Mouse (Mus musculus) c-Kit-positive CD71-positive TER-119-negative erythroid progenitor cells, embryonic 14.5 days (primary cell): ENCODE results near the gene Acsbg1.

Source experiments
- DNase-seq: peaks from one replicate; pipeline ENCODE4 v3.0.0-alpha.2; 2013; ENCODE audit warnings: low read depth

Acsbg1 gene

GRCm38 (mm10) chr9:54668455-54668854 is 6.8 kb upstream of the Acsbg1 start:
- no peak for DNase-seq

DNA sequence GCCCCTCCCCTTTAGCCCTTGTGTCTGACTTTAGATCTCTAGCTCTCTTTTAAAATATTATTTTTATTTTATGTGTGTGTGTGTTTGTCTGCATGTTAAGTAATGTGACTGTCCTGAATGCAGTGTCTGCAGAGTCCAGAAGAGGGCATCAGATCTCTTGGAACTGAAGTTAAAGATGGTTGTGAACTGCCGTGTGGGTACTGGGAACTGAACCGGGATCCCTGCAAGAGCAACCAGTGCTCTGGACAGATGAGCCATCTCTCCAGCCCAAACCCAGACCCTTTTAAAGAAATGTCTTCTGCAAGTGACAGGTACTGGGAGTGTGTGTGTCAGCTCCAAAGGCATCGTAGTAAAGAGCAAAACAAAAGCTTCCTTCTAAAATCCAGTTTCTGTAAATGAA is 4.4 kb upstream of the Acsbg1 start:
- no peak for DNase-seq

- no peak for DNase-seq
These were observed 2.7 kb upstream of the Acsbg1 start for GRCm38 (mm10) chr9:54664358-54664757.

DNA sequence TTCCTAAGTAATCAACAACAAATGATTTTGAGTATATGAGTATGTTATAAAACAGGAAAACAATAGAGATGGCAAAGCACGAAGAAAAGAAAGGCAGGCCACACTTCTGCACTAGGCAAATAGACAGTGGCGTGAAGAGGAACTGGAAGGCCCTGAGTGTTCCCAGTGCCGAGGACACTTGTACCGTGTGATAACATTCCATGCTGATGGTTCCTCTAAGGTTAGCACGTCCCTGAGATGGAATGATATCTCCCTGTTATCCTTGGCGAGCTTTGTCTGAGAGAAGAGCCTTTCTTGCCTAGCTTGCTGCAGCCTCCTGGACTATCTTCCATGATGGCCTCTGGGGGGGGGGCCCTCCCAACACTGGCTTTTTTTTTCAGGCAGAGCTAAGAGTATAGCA is 2.9 kb downstream of the Acsbg1 start:
- no peak for DNase-seq

- DNase-seq = no peak
These were observed 5.3 kb downstream of the Acsbg1 start for GRCm38 (mm10) chr9:54656402-54656801.

DNA sequence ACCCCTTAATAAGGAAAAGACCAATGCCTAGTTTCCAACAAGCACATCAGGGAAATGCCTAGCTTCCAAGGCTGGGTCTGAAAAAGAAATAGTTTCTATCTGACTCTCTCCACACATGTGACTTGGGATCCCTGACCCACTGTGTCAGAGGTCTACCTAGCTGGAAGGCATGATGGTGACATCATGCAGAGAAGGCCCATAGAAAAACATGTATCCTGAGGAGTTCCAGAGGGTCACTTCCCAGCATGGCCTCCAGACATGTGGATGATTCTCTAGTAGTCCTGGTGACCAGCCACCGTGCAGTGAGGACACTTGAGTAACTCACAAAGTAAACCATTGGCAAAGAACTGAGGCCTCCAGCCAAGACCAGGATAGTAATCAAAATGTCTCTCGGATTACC is 5.8 kb downstream of the Acsbg1 start:
- DNase-seq = no peak

- DNase-seq = no peak
These were observed 8.9 kb downstream of the Acsbg1 start for GRCm38 (mm10) chr9:54652778-54653177.

DNA sequence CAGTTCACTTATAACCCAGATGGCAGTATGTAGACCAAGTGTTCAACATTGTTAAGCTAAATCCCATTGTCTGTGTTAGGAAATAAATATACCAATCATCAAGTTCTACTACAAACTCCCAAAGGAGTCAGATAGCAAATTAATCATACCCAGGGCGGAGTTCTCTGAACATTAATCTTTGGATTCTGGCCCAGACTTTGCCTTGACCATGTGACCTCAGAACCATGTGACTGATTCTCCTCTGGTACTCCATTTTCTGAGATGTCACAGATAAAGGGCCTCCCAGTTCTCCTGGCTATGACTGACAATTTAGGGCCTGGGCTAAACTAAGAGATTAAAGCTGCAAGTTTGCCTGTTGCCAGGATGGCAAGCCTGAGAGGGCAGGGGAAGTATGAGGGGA is 12.3 kb downstream of the Acsbg1 start:
- no peak for DNase-seq

DNA sequence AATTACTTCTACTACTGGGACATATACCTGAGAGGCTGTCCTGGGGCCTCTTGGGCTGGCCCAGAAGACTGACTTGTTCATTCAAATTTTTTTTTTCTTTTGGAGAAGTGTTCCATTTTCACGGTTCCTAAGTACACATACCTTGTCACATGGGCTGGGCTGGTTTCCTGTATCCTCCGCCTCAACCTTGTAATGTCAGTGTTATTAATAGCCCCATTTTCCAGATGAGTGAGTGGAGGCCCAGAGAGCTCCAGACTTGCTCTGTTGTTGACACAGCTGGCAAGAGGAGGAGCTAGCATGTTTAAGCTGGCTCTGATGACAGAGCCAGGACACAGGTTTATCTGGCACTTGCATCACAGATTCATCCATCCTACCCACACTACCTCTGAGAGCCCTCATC is 14.2 kb downstream of the Acsbg1 start:
- DNase-seq = no peak

DNA sequence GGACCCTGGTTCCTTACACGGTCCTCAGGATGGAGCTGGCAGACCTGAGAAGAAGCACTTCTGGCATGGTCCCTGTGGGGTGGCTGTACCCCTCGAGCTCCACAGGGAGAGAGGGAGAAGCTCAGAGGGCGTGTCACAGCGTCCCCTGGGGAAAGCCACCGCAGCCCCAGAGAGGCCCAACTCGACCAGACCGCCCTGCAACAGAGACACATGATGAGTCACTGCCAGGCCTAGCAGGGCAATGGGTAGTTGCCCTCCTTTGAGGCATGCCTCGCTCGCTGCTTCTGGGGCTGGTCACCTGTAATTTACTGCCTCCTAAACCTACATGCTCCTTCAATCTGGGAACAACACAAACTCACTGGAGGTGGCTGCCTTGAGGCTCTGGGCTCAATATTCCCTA is 15.4 kb downstream of the Acsbg1 start:
- no peak for DNase-seq

DNA sequence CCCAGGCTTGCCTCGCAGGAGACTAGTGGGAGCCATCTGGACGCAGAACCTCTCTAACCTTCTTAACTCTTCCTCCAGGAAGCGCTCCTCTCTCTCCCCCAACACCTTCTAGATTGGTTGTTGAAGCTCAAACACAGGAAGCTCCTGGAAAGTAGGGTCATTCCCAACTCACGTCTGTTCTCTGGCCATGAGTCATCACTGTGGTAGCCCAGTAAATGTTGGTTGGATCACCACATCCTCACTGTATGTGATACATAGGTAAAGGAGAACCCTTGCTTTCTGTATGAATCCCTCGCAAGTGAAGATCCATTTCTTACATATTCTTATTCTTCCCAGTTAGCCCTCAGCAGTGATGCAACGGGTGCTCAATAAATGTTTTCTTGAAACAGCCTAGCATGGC is 16.1 kb downstream of the Acsbg1 start:
- DNase-seq = no peak

DNA sequence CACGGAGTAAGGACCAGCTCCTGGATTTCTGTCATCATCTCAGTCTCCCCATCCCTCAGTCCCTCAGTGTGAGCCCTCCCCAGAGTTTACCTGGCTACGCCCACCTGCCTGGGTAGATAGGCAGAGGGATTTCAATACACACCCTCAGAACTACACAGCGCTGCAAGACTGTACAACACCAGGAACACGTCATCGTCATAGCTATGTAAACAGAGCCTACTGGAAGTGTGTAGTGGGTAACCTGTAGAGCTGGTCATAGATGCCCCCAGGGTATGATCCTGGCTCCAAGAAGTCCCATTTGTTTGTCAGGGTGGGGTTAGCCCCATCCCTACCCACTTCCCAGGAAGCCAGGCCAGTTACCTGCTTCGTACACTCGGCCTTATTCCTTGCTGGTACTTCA is 18.5 kb downstream of the Acsbg1 start:
- DNase-seq = no peak

DNA sequence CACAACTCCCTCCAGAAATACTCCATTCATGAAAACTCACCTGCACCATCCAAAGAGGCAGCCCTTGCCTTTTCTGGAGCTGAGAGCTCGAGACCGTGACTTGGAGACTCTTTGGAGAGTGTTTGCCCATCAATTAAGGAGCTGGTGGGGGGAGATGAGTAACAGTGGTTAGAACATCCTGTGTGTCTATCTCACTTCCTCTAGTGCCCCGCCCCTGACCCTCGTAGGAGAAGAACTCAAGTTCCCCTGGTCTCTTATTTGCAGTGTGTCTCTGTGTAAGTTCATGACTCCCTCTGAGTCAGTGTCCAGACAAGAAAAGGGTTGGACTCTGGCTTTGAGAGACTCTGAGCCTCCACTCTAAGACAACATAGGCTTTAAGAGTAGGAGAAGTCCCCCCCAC is 19.1 kb downstream of the Acsbg1 start:
- no peak for DNase-seq

DNA sequence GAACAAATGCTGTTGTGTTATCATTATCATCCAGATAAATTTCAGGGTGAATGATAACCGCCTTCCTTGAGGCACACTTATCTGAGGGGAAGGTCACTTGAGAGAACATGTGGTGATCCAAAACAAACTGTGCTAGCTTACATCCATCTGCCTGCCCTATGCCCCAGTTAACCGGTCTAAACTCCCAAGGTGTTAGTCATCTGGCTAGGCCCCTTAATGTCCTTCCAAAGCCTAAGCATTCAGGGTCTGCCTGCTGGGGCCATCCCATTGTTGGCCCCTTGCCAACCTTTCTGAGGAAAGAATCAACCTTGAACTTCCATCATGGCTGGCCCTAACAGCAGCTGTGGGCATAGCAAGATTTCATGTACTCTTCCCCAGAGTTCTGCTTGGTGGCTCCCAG is 19.5 kb downstream of the Acsbg1 start:
- no peak for DNase-seq

- DNase-seq = no peak
These were observed 20.1 kb downstream of the Acsbg1 start for GRCm38 (mm10) chr9:54641548-54641947.

GRCm38 (mm10) chr9:54639192-54639591 is 22.5 kb downstream of the Acsbg1 start:
- DNase-seq = no peak

DNA sequence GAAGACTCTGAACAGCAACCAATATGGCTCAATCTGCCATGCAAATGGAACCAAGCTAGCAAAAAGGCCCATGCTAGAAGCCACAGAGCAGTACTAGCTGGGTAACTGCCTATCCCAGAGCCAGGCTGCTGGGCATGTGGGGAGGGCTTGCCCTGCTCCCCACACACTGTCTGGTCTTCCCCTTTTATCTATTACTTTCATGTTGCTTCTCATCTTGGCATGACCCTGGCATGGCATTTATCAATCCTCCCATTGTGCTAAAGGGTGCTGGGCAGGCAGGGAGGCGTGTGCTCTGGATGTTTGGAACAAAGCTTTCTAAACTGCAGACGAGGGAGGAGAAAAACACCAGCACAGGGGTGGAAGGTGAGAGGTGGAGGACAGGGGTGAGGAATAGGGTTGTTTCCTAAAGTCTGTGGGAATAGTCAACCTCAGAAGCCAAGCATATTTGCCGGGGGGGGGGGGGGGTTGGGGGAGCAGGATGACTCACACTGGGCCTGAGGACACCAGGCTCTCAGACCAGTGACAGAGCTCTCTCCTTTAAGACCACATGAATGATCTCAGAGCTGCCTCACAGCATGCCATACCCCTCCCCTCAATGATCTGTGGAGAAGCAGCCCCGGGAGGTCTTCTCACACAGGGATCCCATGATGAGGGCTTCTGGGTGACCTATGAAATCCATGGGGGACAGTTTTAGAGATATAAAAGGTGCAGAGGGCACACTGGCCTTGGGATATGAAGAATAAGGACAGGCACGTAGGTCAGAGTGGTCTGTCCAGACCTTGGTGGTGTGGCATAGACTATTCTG is 24.0 kb downstream of the Acsbg1 start:
- DNase-seq = no peak

GRCm38 (mm10) chr9:54633401-54633800 is 28.3 kb downstream of the Acsbg1 start:
- DNase-seq = no peak

- DNase-seq = no peak
These were observed 30.8 kb downstream of the Acsbg1 start for GRCm38 (mm10) chr9:54630905-54631304.

DNA sequence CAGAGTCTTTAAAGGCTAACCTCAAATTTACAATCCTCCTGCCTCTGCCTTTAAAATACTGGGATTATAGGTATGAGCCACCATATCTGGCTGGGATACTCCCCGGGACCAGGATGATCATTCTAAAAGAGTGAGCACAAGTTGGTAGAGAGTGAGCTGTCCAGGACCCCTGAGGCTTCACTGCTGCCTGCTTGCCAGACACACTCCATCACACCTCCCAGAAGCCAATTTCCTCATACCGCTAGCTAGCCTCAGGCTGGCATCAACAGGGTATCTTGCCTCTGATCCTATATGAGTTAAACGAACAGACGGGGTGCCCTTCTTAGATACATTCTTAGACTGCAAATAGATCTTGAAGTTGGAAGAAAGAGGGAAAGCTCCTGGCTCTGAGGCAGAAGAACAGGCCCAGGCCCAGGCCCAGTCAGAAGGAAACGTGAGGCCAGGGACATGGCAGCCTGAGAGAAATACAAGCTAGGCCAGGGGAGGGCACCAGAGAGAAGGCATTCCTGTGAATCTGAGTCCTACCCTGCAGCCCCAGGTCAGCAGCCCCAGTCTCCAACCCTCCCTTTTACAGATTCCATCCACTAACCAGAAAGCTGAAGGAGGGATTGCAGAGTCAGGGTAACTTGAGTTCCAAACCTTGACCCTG is 31.9 kb downstream of the Acsbg1 start:
- no peak for DNase-seq

GRCm38 (mm10) chr9:54628752-54629151 is 32.9 kb downstream of the Acsbg1 start:
- DNase-seq = no peak

- DNase-seq = no peak
These were observed 34.4 kb downstream of the Acsbg1 start for GRCm38 (mm10) chr9:54627240-54627639.

DNA sequence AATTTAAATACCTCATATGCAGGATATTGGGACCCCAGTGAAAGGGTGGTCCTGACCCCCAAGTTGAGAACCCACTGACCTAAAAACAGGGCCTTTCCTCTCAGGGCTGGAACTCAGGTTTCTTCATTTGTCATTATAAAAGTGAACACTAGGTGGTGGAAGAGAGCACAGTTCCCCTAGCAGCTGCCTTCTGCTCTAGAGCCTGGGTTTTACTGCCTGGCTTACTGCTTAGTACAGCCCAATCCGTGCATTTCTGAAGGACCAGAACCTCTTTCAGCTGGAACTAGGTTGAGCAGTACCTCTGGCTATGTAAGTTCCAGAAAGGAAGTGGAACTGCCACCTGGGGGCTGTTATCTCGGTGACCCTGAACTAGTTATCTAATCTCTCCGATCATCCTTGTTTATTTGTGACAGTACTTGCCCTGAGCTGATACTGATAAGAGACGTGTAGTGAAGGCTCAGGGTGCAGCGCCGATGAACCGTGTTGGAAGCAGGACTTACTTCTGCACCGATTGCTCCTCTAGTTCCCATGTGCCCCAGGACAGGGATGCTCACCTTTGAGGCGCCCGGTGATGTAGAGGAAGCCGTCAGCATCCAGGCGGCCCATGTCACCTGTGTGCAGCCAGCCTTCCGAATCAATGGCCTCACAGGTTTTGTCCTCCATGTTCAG is 47.4 kb downstream of the Acsbg1 start:
- peak; percentile 43 for DNase-seq
